Mouse (Mus musculus) mature B cell (primary cell): ENCODE measurements around the gene Gpr176.
"Not testable (repeated sequence)": the region's sequence is repeated elsewhere in the genome, so short reads cannot be mapped to it uniquely, and the experiment has no call there.

ENCODE experiments used
- in situ Hi-C: fragments of 300-500 bp; cut with MboI; formaldehyde crosslinking; loops from 2 replicates; pipeline ENCODE4 v1.14.3; 2019

Gene Gpr176

GRCm38 (mm10) chr2:118301041-118301545, 72.1 kb downstream of the Gpr176 start:
- in situ Hi-C loops = no loop called here

GRCm38 (mm10) chr2:118299981-118300380, 73.2 kb downstream of the Gpr176 start:
- in situ Hi-C loops = no loop called here

- in situ Hi-C loops = no loop called here
Measured at GRCm38 (mm10) chr2:118298601-118299000, 74.6 kb downstream of the Gpr176 start.

- in situ Hi-C loops = no loop called here
Measured at GRCm38 (mm10) chr2:118297966-118298365, 75.3 kb downstream of the Gpr176 start.

- in situ Hi-C loops = no loop called here
Measured at GRCm38 (mm10) chr2:118295505-118295904, 77.7 kb downstream of the Gpr176 start.

- in situ Hi-C loops = no loop called here
Measured at GRCm38 (mm10) chr2:118293583-118293982, 79.6 kb downstream of the Gpr176 start.

GRCm38 (mm10) chr2:118289066-118289460, 84.2 kb downstream of the Gpr176 start:
- in situ Hi-C loops = not testable (repeated sequence)

- in situ Hi-C loops = no loop called here
Measured at GRCm38 (mm10) chr2:118288326-118289065, 84.7 kb downstream of the Gpr176 start.

- in situ Hi-C loops = no loop called here
Measured at GRCm38 (mm10) chr2:118287678-118288077, 85.5 kb downstream of the Gpr176 start.

- in situ Hi-C loops = no loop called here
Measured at GRCm38 (mm10) chr2:118282467-118282866, 90.8 kb downstream of the Gpr176 start.

GRCm38 (mm10) chr2:118278249-118278648, 95.0 kb downstream of the Gpr176 start:
- in situ Hi-C loops = no loop called here

GRCm38 (mm10) chr2:118271606-118272005, 101.6 kb downstream of the Gpr176 start:
- in situ Hi-C loops = no loop called here

- in situ Hi-C loops = no loop called here
Measured at GRCm38 (mm10) chr2:118270213-118270612, 103.0 kb downstream of the Gpr176 start.

GRCm38 (mm10) chr2:118263914-118264201, 109.4 kb downstream of the Gpr176 start:
- in situ Hi-C loops = no loop called here

- in situ Hi-C loops = no loop called here
Measured at GRCm38 (mm10) chr2:118263151-118263913, 109.9 kb downstream of the Gpr176 start.

- in situ Hi-C loops = no loop called here
Measured at GRCm38 (mm10) chr2:118262673-118263072, 110.5 kb downstream of the Gpr176 start.

- in situ Hi-C loops = no loop called here
Measured at GRCm38 (mm10) chr2:118259746-118260145, 113.5 kb downstream of the Gpr176 start.

GRCm38 (mm10) chr2:118257094-118257493, 116.1 kb downstream of the Gpr176 start:
- in situ Hi-C loops = no loop called here

GRCm38 (mm10) chr2:118256621-118257053, 116.6 kb downstream of the Gpr176 start, which contains the start of gene Fsip1:
TSS of gene Fsip1 (minus strand) at chr2:118256966.
- in situ Hi-C loops = no loop called here

- in situ Hi-C loops = no loop called here
Measured at GRCm38 (mm10) chr2:118254516-118254915, 118.7 kb downstream of the Gpr176 start.

GRCm38 (mm10) chr2:118248966-118249365, 124.3 kb downstream of the Gpr176 start:
- in situ Hi-C loops = no loop called here

- in situ Hi-C loops = no loop called here
Measured at GRCm38 (mm10) chr2:118248016-118248415, 125.2 kb downstream of the Gpr176 start.

GRCm38 (mm10) chr2:118245914-118246313, 127.3 kb downstream of the Gpr176 start:
- in situ Hi-C loops = no loop called here
